Mouse (Mus musculus) 3T3-L1 (cell line): ENCODE results near the gene Pdlim5.

Experiments used
- DNase-seq: peaks from one replicate; pipeline ENCODE4 v3.0.0-alpha.2; 2015; ENCODE audit warnings: low read depth, low spot score

Gene Pdlim5

DNA sequence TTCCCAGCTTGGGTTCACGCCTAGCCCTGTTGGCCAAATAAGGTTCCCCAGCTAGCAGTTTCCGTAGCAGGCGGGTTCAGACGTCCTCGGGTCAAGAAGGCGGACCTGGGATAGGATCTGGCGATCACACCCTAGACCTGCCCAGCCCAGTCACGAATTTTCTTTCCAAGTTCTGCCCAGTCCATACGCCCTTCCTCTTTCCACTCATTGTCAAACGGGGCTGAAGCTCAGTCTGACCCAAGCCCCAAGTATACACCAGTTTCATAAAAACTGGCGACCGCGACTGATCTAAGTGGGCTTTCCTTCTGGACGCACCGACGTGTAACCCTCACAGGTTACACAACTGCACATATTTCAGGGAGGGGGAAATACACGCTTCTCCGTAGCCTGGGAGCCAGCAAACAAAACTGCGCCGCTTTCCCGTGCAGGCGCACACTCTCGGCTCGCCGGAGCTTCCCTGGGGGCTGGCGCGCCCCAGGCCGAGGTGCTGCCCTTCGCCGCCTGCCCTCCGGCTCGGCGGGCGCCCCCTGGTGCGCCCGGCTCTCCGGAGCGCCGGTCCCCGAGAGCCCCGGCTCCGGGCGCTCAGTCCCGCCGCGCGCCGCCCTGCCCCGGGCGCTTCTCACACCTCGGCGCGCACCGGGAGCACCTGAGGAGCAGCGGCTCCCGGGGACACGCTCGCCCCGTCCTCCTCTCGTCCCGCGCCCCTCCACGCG lies 544 bp downstream of the Pdlim5 start:
- DNase-seq: peak; percentile 92

DNA sequence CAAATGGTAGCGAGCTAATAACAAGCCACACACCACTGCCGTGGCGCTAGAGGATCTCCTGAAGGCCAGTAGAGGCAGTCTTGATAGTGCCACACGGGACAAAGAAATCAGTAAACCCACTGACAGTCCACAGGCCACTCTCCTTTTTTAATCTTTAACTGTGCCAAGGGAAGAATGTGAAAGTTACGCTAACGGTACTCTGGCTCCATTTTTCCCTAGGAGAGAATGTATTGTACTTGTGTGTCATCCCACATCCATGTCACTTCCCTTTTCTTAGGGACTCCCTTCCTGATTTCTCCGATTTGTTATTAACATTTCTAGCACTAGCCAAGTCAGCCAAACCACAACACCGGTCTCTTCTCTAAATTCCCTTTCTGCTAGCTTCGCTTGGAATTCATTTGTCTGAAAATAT lies 1.5 kb downstream of the Pdlim5 start:
- DNase-seq: no peak

DNA sequence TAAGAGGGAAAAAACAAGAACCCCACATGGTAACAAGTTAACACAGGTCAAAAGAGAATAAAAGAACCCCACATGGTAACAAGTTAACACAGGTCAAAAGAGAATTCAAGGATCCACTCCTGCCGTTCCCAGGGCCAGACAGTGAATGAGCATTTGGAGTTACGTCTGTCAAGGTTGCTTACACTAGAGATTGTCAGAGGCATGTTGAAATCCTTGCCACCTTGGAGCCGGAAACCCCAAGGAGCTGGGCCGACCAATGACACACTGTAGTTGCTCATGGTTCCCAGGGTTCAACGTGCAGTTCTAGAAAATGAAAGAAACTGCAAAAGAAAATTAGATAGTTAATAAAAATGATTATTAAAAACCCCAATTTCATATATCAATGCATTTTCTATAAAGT lies 4.0 kb downstream of the Pdlim5 start:
- DNase-seq: no peak

DNA sequence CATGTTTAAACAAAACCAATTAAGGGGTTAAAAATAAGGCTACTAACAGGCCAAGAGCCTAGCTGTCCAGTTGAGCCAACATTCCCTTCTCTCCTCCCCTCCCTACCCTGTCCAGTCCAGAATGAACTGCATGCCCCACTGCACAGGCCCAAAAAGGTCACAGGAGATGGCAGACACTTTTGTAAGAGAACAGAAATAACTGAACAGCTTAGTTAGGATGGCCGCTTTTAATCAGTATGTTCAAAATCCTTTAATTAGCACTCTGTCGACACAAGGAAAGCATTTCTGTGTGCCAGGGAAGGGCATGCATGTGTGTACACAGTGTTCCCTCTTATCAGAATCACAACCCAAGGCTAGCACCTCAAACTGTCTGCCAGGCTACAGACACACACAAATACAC lies 5.2 kb downstream of the Pdlim5 start:
- DNase-seq: no peak

DNA sequence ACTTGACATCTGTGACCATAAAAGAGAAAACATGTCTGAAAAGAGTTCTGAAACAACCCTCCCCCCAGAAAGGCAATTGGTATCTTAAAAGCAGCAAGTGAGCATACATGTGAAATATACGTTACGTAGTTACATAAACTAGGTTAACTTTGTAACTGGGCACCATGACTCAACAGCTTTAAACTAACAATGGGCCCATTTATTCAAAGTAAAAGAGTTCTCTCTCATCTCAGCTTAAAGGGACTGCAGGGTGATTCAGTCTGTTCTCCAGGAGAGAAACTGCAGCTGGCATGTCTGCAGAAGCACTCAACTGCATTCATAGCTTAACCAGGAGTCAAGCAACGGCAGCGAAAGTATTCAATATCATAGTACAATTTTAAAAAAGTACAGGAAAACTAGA lies 7.3 kb downstream of the Pdlim5 start:
- DNase-seq: peak; percentile 66

DNA sequence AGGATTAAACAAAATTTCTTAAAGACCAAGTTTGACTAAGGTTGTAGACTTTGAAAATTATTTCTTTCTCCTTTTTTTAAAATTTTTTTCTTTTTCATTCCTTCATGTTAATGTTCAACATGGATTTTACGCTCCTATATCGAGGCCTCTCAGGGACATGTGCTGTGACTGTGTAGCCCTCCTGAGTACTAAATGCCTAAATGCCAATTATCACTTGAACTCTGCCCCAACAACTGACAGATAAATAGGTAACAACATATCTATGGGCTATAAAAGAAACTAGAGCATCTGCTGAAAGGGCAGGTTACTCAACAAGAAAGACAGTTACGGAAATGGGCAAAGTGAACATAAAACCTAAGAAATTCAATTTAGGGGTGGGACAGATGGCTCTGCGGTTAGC lies 9.0 kb downstream of the Pdlim5 start:
- no peak for DNase-seq

DNA sequence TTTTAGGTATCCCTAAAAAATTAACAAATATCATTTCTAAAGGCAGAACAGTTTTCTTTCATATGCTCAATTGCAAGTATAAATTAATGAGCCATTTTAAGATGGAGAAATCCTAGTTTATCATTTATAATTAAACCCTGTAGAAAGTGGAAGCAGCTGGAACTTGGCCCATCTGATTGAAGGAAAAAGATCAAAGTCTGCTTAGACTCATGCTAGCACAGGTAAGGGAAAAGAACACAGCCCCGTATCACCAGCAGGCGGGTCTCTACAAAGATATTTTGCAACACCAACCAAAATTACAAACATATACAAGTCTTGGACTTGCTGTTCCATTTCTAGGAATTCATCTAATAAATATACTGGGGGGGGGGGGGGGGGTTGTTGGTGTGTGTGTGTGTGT lies 9.8 kb downstream of the Pdlim5 start:
- DNase-seq: no peak

DNA sequence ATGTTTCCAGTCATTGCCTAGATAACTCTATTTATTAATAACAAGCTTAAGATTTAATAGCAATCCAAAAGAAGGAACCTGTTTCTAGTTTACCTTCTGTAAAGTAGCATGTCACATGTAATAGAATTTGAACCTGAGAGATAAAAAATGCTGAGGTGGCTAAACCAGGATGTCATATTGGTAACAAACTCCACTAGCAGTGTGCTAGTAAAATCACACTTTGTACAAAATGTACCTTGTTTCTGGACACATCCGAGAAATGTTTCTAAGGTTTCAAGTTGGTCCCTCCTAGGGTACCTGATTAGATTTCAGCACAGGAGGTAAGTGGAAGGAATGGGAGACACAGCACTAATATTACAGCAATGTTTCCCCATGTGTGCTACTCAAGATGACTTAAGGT lies 18.9 kb downstream of the Pdlim5 start:
- no peak for DNase-seq

DNA sequence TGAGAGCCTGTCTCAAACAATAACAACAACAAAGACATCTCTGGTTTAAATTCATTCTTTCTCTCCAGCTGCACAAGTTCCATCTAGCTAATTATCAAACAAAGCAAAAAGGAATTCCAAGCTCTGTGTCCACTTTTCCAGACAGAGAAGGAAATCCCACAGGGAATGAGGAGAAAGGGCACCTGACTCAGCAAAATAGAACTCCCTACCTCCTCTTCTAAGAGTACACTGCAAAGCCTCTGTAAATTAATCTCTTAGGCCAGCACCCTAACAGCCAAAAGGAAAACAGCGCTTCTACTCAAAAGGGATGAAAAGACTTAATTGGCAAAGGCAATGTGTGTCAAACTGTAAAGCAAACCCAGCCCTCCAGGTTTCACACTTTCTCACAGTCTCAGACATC lies 20.4 kb downstream of the Pdlim5 start:
- DNase-seq: peak; percentile 41

DNA sequence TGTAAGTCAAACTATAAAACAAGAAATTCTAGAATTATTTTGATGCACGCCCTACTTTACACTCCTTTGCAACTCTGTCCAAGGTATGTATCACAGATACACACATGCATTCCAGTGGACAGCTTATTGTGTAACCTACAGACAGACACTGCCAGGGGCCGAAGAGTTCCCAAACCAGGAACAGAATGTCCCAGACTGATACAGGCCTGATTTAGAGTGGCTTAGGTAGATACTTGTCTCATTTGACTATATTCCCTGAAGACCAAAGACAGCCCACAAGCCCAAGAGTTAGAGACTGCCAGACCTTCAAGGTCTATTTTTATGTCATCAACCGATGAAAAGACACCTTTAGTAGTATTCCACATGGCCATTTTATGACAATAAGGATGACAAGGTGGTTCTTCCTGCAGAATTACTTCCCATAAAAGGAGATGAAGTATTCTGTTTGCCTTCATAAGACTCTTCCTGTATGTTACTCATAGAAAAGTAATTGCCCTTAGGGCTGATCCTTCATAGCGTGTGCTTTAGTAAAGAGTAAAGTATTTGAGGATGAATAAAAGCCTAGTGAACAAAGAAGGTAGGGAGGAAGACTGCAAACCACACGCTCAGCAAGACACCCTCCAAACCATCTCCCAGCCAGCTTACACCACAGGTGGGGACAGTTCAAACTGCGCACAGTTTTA lies 22.9 kb downstream of the Pdlim5 start:
- peak; percentile 60 for DNase-seq

DNA sequence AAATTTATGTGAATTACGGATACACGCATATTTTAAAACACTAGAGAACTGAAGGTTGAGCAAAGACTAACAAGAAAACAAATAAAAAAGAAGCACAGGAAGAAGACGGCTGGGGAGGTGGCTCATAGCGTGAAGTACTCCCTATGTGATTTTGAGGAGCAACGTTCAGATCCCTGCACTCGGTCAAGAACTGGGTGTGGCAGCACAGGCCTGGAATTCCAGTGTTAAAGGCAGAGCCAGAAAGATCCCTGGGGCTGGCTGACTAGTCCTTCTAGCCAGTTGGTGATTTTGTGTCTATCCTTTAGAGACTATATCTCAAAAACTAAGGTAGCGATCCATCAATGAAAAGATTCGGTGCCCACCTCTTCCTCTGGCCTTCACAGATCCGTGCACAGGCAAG lies 27.1 kb downstream of the Pdlim5 start:
- no peak for DNase-seq

DNA sequence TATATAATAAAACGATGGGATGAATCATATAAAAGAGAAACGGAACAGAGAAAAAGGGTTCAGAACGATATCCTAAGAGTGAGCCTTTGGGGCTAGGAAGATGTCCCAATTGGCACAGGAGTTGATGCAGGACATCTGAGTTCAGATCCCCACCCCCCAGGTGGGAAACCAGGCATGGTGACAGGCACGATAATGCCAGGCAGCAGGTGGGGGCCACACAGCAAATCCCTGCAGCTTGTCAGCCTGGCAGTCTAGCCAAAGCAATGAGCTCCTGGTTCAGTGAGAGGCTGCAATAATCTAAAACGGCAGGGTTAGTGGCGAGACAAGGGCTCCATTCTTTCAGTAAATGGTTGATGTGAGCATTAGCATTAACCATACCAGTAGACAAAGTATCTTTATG lies 33.4 kb downstream of the Pdlim5 start:
- DNase-seq: no peak

DNA sequence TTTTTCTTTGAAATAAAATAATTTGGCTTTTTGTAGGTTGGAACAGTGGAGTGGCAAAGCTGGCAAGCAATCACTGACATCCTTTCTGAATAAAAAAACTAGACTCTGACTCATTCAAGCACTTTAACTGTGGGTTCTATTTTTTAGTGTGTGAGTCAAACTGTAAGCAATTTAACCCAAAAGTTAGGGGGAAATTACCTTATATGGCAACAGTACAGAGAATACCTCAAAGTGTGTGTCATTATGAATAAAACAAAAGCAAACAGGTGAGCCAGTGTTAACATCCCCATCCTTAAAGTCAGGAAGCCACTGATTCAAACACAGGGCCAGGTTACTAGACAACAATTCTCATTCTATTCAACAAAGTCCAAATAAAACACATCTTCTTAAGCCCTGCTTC lies 36.5 kb downstream of the Pdlim5 start:
- DNase-seq: peak; percentile 85

DNA sequence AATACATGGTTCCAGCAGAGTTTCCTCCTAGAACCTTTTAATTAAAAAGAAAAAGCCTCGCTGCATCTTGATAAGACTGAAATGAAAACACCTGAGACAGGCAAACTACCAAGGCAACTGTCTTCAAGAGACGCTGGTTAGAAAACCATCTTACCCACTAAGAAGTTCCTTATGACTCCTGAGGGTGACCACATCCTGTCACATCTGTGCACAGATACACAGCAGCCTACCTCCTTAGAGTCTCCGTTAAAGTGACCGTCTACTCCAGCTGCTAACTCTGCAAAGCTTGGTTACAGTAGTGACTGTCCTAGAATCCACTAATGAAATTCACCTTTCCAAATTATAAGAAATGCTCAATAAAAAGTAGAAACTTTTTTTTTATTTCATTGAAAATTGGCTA lies 38.8 kb downstream of the Pdlim5 start:
- DNase-seq: no peak

DNA sequence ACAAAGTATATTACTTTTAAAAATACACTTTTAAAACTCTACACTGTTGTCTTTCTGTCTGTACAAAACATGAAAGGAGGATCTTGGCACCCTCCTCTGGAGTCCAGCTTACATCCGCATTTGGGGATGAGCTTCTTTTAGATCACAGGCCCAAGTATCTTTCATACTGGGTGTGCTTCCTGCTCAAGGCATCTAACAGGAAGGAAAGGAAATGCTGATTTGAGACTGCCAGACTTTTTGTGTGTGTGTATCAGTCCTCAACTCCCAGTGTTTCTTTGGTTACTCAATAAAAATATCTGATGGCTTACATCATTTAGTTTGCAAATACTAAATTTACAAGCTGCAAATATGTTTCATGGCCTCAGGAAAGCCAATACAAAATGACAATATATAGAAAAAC lies 42.3 kb downstream of the Pdlim5 start:
- DNase-seq: no peak

DNA sequence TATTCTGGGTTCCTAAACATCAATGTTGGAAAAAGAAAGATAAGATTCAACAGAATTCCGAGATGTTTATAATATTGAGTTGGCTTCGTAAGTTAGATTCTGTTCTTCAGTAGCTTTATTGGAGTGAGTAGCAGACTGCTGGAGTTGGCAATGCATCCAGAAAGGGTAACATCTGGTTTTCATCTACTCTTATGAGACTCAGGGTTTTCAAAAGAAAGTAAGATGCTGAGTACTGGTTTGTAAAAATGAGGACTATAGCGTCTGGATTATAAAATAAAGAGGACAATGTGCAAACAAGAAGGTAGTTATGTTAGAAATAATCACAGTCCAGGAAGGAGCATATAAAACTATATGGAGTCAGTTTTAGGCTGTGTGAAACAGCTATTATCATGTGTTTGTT lies 45.0 kb downstream of the Pdlim5 start:
- DNase-seq: peak; percentile 70

DNA sequence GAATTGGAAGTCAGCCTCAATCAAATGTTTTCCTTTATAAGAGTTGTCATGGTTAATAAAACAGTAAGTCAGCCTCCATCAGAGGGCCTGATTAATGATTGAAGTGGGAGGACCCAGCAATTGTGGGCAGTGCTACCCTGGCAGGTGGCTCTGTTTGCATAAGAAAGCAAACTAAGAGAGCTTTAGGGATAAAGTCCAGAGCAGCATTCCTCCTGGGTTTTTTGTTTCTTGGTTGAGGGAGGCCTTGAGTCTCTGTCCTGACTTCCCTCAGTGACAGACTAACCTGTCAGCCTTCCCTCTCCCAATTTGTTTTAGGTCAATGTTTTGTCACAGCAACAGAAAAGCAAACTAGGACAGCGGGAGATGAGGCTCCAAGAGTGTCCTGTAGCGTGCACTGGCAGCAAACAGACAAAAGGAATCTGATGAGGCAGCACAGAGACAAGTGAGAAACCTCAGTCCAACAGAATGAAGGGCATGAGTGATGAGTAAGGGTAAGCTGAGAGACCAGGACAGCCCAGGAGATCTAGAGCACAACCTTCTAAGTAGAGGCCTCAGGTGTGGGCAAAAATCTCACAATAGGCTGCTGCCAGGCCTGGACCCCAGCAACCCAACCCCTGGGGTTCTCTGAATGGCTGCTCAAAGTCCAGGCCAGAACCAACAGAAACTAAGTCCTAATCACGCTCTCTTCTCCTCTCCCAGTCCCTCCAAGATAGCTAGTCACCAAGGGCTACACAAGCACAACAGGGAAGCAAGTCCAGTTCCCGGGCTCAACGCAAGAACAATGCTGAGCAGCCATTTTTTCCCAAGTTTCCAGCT lies 46.5 kb downstream of the Pdlim5 start:
- DNase-seq: no peak

DNA sequence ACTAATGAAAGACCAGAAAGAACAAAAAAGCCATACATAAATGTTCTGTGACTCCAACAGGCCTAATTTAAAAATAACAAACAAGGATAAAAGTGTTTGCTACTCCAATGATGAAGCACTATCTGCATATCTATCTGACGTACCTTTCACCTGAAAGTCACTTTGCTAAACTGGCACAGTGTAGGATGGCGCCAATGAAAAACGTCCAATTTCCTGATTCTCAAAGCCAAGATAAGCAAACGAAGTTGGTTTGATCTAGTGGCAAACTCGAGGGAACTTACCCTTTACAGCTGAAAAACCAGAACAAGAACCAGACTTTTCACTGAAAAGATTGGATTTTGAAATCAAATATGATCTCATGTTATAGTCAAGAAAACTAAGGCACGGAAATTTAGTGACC lies 49.2 kb downstream of the Pdlim5 start:
- no peak for DNase-seq

DNA sequence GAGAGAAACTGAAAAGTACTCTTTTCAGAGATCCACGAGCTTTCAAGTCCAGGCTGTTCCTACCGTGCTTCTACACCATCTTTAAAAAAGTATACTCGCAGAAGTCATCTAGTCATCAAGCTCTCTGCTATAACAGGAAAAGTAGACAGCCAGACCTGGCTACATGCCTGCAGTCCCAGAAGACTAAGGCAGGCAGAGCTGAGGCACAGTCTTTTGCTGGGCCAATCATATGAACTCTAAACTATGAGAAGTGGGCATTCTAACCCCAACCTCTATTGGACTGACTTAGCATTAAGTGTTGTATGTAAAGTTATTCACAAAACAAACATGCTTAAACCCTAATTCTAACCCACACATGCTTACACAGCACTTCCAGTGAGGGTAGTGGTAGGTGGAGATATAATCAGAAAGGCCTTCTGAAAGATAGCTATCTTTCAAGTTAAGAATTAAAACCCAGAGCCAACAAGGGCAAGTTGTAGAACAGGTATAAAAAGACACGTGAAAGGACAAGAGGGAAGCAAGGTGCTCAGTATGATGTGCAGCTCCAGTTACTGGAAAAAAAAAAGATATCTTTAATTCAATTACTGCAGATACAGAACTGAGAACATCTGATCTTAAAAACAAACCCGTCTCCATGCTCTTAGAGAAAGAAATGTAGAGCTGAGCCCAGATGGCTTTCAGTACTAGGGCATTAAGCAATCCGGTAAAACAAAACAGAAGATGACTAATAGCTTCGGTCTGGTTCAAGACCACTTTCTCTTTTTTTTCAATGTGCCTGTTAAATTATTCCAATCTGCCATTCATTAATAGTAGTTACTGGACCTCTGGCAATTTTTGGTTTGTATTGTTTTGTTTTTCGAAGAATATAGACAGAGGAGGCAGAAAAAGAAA lies 50.0 kb downstream of the Pdlim5 start:
- peak; percentile 87 for DNase-seq

DNA sequence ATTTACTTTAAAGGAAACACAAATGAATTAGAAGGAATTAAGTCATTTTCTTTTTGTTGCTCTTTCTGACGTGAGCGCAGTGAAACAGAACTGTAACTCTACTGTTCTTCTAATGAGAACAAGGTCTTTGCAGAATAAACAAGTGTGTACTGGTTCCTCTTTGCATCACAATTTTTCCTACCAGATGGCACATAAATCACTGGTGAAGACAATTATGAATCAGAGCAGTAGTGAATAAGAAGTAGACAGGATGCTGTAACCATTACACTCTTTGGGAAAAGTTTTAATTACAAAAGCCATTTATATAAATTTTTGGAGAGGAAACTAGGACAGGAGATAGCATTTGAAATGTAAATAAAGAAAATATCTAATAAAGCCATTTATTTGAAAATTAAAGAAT lies 51.7 kb downstream of the Pdlim5 start:
- DNase-seq: peak; percentile 80

DNA sequence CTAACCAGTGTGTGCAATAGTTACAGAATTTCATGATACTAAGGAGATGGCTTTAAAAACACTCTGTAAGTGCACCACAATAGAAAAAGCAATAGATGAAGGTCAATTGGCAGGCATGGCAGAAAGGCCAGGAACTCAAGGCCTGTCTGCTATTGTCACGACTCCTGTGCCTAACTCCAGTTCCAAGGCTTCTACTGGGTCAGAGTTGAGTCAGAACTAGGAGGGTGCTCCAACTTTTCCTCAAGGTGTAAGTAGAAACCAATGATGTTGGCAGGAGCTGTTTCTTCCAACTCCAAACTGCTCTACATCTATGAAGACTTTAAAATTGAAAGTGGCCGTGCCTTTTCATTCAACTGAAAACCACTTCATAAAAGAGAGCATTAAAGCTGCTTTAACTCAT lies 54.8 kb downstream of the Pdlim5 start:
- DNase-seq: no peak
